Mouse (Mus musculus) neural tube, embryonic 15.5 days (tissue): Measurements from ENCODE around the gene Kri1. TPM values are rescaled to one million over a fixed set of nuclear protein-coding genes. Genes with fewer than 3 reads are reported as not detected.
A peak's percentile ranks its signal among the peaks of the same experiment; 100 is the strongest.

Source experiments
- ATAC-seq: fragments of 200-750 bp; cut with Nextera tagmentation; 2 replicates; pipeline ENCODE4 v1.8.0; 2017; ENCODE audit warnings: mild to moderate bottlenecking, moderate TSS enrichment, moderate library complexity; ENCODE audit not compliant: low FRiP score
- H3K27ac ChIP-seq: fragments of 300-500 bp; sonication (generic); replicated peaks from 2 replicates; pipeline ENCODE4 v1.5.1; 2015; ENCODE audit warnings: mild to moderate bottlenecking, inconsistent platforms
- H3K27me3 ChIP-seq: fragments of 300-500 bp; sonication (generic); replicated peaks from 2 replicates; pipeline ENCODE4 v1.6.1; 2015; ENCODE audit warnings: inconsistent platforms
- H3K36me3 ChIP-seq: fragments of 300-500 bp; sonication (generic); 2 replicates; pipeline ENCODE4 v1.6.1; 2015; ENCODE audit warnings: inconsistent platforms
- H3K4me1 ChIP-seq: fragments of 300-500 bp; sonication (generic); 2 replicates; pipeline ENCODE4 v1.6.1; 2015; ENCODE audit warnings: inconsistent platforms
- H3K4me2 ChIP-seq: fragments of 300-500 bp; sonication (generic); 2 replicates; pipeline ENCODE4 v1.6.1; 2015; ENCODE audit warnings: inconsistent platforms, mild to moderate bottlenecking, moderate library complexity
- H3K4me3 ChIP-seq: fragments of 300-500 bp; sonication (generic); replicated peaks from 2 replicates; pipeline ENCODE4 v1.5.1; 2015; ENCODE audit warnings: mild to moderate bottlenecking, inconsistent platforms
- H3K9ac ChIP-seq: fragments of 300-500 bp; sonication (generic); replicated peaks from 2 replicates; pipeline ENCODE4 v1.6.1; 2015; ENCODE audit warnings: mild to moderate bottlenecking, inconsistent platforms
- H3K9me3 ChIP-seq: fragments of 300-500 bp; sonication (generic); replicated peaks from 2 replicates; pipeline ENCODE4 v1.6.1; 2016; ENCODE audit warnings: inconsistent platforms
- WGBS: fragments of 180-500 bp; shearing (Covaris S2); methylation state at CpG from one replicate; pipeline ENCODE4 v1.1.7; 2015; ENCODE audit warnings: mixed read lengths; 5-methylcytosine and 5-hydroxymethylcytosine counted together
- polyA plus RNA-seq: library from polyadenylated mRNA; unstranded; fragments of >200 nt; fragmentation: Nextera tagmentation; extraction: Ambion mirVana; gene quantifications from 2 replicates; pipeline ENCODE4 v1.2.1, GENCODE M21; 2015

Kri1 gene
- 15.2 and 18.7 TPM in 2 replicates for polyA plus RNA-seq

GRCm38 (mm10) chr9:21287571-21288402 lies at the start of gene Kri1:
Gene Kri1 (minus strand): TSS chr9:21287969.
- peak within 1 kb of the TSS; percentile 76 for H3K4me3 ChIP-seq
- peak; percentile 82 for ATAC-seq
- WGBS, result under 1% methylated on average over 59 of the region's 59 CpGs
- no peaks in the 10 kb centered on the region for H3K9me3 ChIP-seq
- H3K4me1 ChIP-seq, result peaks cover 47% of the 10 kb centered on the region
- peaks cover 22% of the 10 kb centered on the region for H3K36me3 ChIP-seq
- H3K27ac ChIP-seq, result peak within 1 kb of the TSS; percentile 91
- H3K4me2 ChIP-seq, result peak within 1 kb of the TSS; percentile 79
- H3K27me3 ChIP-seq, result no peaks in the 10 kb centered on the region
- peak within 1 kb of the TSS; percentile 67 for H3K9ac ChIP-seq

GRCm38 (mm10) chr9:21336491-21336890 lies 48.7 kb upstream of the Kri1 start:
- no peak overlapping the region for H3K27ac ChIP-seq
- H3K4me1 ChIP-seq, result peaks cover 17% of the 10 kb centered on the region
- H3K36me3 ChIP-seq, result peaks cover under 1% of the 10 kb centered on the region; the same call in 1 of the 2 replicates
- no peaks in the 10 kb centered on the region for H3K9me3 ChIP-seq
- WGBS, result 83% methylated on average over 8 of the region's 8 CpGs
- ATAC-seq, result no peak
- no peak overlapping the region for H3K9ac ChIP-seq
- H3K27me3 ChIP-seq, result no peaks in the 10 kb centered on the region
- no peak overlapping the region for H3K4me2 ChIP-seq
- no peak overlapping the region for H3K4me3 ChIP-seq

- no peaks in the 10 kb centered on the region for H3K27me3 ChIP-seq
- no peak for ATAC-seq
- peaks cover 17% of the 10 kb centered on the region for H3K4me1 ChIP-seq
- H3K4me3 ChIP-seq, result no peak overlapping the region
- H3K4me2 ChIP-seq, result no peak overlapping the region
- no peaks in the 10 kb centered on the region for H3K9me3 ChIP-seq
- WGBS, result 90% methylated on average over 4 of the region's 4 CpGs
- H3K36me3 ChIP-seq, result no peaks in the 10 kb centered on the region
- H3K9ac ChIP-seq, result no peak overlapping the region
- H3K27ac ChIP-seq, result no peak overlapping the region
Measured at GRCm38 (mm10) chr9:21335391-21335790, 47.6 kb upstream of the Kri1 start.

- H3K27me3 ChIP-seq, result no peaks in the 10 kb centered on the region
- no peak for ATAC-seq
- no peak overlapping the region for H3K4me3 ChIP-seq
- H3K9ac ChIP-seq, result no peak overlapping the region
- H3K4me2 ChIP-seq, result no peak overlapping the region
- H3K36me3 ChIP-seq, result no peaks in the 10 kb centered on the region
- H3K4me1 ChIP-seq, result peaks cover 20% of the 10 kb centered on the region
- no peak overlapping the region for H3K27ac ChIP-seq
- H3K9me3 ChIP-seq, result no peaks in the 10 kb centered on the region
Measured at GRCm38 (mm10) chr9:21334747-21335146, 47.0 kb upstream of the Kri1 start.

GRCm38 (mm10) chr9:21333523-21333922 lies 45.8 kb upstream of the Kri1 start:
- no peak for ATAC-seq
- no peak overlapping the region for H3K4me2 ChIP-seq
- H3K9me3 ChIP-seq, result no peaks in the 10 kb centered on the region
- H3K4me1 ChIP-seq, result peaks cover 20% of the 10 kb centered on the region
- H3K36me3 ChIP-seq, result no peaks in the 10 kb centered on the region
- H3K27me3 ChIP-seq, result no peaks in the 10 kb centered on the region
- no peak overlapping the region for H3K9ac ChIP-seq
- no peak overlapping the region for H3K27ac ChIP-seq
- whole genome bisulfite sequencing, result 96% methylated on average over 1 of the region's 1 CpGs
- H3K4me3 ChIP-seq, result no peak overlapping the region

- WGBS, result 26% methylated on average over 9 of the region's 9 CpGs
- Histone ChIP-seq H3K4me3 (no peak overlapping the region), H3K9ac (no peak overlapping the region), H3K27me3 (no peaks in the 10 kb centered on the region), H3K36me3 (no peaks in the 10 kb centered on the region), H3K9me3 (no peaks in the 10 kb centered on the region), H3K27ac (0 out of 2 replicates have a peak overlapping the region, but pooled peaks have one; percentile 33), H3K4me2 (no peak overlapping the region), H3K4me1 (peaks cover 17% of the 10 kb centered on the region)
- ATAC-seq, result no peak
Measured at GRCm38 (mm10) chr9:21332161-21333061, 44.6 kb upstream of the Kri1 start.

- H3K4me3 ChIP-seq, result no peak overlapping the region
- WGBS, result 89% methylated on average over 12 of the region's 12 CpGs
- H3K4me1 ChIP-seq, result peaks cover 17% of the 10 kb centered on the region
- no peaks in the 10 kb centered on the region for H3K27me3 ChIP-seq
- no peak overlapping the region for H3K9ac ChIP-seq
- no peak overlapping the region for H3K4me2 ChIP-seq
- ATAC-seq, result no peak
- H3K9me3 ChIP-seq, result no peaks in the 10 kb centered on the region
- no peak overlapping the region for H3K27ac ChIP-seq
- H3K36me3 ChIP-seq, result no peaks in the 10 kb centered on the region
Measured at GRCm38 (mm10) chr9:21331365-21332140, 43.8 kb upstream of the Kri1 start.

GRCm38 (mm10) chr9:21329699-21330289 lies 42.0 kb upstream of the Kri1 start:
- H3K27me3 ChIP-seq, result no peaks in the 10 kb centered on the region
- no peak for ATAC-seq
- no peak overlapping the region for H3K27ac ChIP-seq

GRCm38 (mm10) chr9:21329041-21329440 lies 41.3 kb upstream of the Kri1 start:
- no peak overlapping the region for H3K9ac ChIP-seq
- H3K4me3 ChIP-seq, result no peak overlapping the region
- H3K4me1 ChIP-seq, result peaks cover 17% of the 10 kb centered on the region
- 71% methylated on average over 3 of the region's 5 CpGs for WGBS
- no peaks in the 10 kb centered on the region for H3K36me3 ChIP-seq
- no peak overlapping the region for H3K4me2 ChIP-seq
- H3K27me3 ChIP-seq, result no peaks in the 10 kb centered on the region
- H3K9me3 ChIP-seq, result no peaks in the 10 kb centered on the region
- ATAC-seq, result no peak
- no peak overlapping the region for H3K27ac ChIP-seq

More at GRCm38 (mm10) chr9:21329699-21330289, 42.0 kb upstream of the Kri1 start:
- Histone ChIP-seq H3K9ac (no peak overlapping the region), H3K36me3 (no peaks in the 10 kb centered on the region), H3K4me1 (peaks cover 17% of the 10 kb centered on the region), H3K4me3 (no peak overlapping the region), H3K4me2 (no peak overlapping the region), H3K9me3 (no peaks in the 10 kb centered on the region)
- 93% methylated on average over 10 of the region's 10 CpGs for WGBS

GRCm38 (mm10) chr9:21328041-21328440 lies 40.3 kb upstream of the Kri1 start:
- H3K27ac ChIP-seq, result no peak overlapping the region
- no peaks in the 10 kb centered on the region for H3K36me3 ChIP-seq
- H3K9me3 ChIP-seq, result no peaks in the 10 kb centered on the region
- H3K4me1 ChIP-seq, result peaks cover 23% of the 10 kb centered on the region
- no peak overlapping the region for H3K9ac ChIP-seq
- H3K27me3 ChIP-seq, result no peaks in the 10 kb centered on the region
- H3K4me3 ChIP-seq, result no peak overlapping the region
- WGBS, result 86% methylated on average over 3 of the region's 3 CpGs
- no peak overlapping the region for H3K4me2 ChIP-seq
- no peak for ATAC-seq

GRCm38 (mm10) chr9:21327569-21327968 lies 39.8 kb upstream of the Kri1 start:
- H3K27me3 ChIP-seq, result no peaks in the 10 kb centered on the region
- no peak overlapping the region for H3K27ac ChIP-seq
- H3K9ac ChIP-seq, result no peak overlapping the region
- no peak for ATAC-seq
- no peak overlapping the region for H3K4me3 ChIP-seq
- 69% methylated on average over 3 of the region's 3 CpGs for WGBS
- no peak overlapping the region for H3K4me2 ChIP-seq
- no peaks in the 10 kb centered on the region for H3K36me3 ChIP-seq
- H3K4me1 ChIP-seq, result peaks cover 21% of the 10 kb centered on the region
- no peaks in the 10 kb centered on the region for H3K9me3 ChIP-seq
